Mouse (Mus musculus): ENCODE measurements around the gene Kif2a.
"Not testable (repeated sequence)": the region's sequence is repeated elsewhere in the genome, so short reads cannot be mapped to it uniquely, and the experiment has no call there.

Kif2a gene

GRCm38 (mm10) chr13:107019443-107019842, 2.5 kb downstream of the Kif2a start:
- no peak for DNase-seq

DNA sequence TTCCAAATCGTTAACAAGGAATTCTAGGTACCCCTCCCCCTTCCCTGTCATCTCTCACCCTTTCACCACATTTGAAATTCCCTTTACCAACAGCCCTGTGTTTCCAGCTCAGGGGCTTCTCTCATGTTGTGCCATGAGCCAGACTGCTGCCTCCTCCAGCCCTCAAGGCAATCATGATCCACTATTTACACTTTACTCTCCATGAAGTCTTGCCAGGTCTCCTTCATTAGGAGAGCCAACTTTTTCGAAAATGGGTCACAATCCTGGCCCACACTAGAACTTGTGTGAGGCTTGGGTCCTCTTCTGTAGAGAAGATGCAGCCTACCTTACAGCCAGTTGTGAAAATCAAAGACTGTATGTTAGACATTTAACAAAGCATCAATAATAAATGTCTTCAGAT, 8.0 kb downstream of the Kif2a start:
- DNase-seq: no peak

- no peak for DNase-seq
Observed at GRCm38 (mm10) chr13:107011618-107012017, 10.3 kb downstream of the Kif2a start.

GRCm38 (mm10) chr13:107008174-107008573, 13.8 kb downstream of the Kif2a start:
- no peak for DNase-seq

GRCm38 (mm10) chr13:107003211-107003610, 18.7 kb downstream of the Kif2a start:
- no peak for DNase-seq

- DNase-seq: no peak
Observed at GRCm38 (mm10) chr13:106998671-106999070, 23.3 kb downstream of the Kif2a start.

DNA sequence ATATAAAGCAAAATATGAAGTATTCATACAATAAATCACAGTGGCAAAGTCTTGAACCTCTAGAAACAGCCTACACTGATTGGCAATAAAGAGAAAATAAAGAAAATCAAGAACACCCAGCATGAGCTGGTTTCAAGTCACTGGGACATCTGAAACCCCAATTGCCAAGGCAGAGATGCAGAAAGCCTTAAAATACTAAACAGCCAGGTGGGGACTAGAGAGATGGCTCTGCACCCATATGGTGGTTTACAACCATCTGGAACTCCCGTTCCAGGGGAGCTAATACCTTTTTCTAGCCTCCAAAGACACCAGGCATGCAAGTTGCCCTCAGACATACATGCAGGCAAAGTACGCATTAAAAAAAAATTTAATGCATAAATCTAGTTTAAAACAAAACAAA, 23.9 kb downstream of the Kif2a start:
- DNase-seq: peak; percentile 25

- DNase-seq: not testable (repeated sequence)
Observed at GRCm38 (mm10) chr13:106997557-106997956, 24.4 kb downstream of the Kif2a start.

- no peak for DNase-seq
Observed at GRCm38 (mm10) chr13:106996891-106997290, 25.0 kb downstream of the Kif2a start.

DNA sequence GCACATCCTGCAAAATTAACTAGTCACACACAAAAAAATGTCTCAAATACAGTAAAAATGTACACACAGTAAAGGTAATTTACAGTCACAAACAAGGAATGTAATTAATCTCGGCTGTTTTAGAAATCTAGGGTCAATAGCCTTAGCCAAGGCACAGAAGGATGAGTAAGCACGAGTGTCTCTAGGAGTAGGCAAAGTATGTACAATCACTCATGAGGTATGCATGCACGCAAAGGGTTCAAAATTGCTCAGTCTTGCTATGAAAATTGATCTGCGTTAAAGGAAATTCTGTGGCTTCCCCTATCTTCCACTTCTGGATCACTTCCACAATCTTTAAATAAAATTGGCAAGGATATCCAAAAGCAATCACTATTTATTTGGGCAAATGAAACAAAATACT, 60.4 kb downstream of the Kif2a start:
- no peak for DNase-seq

DNA sequence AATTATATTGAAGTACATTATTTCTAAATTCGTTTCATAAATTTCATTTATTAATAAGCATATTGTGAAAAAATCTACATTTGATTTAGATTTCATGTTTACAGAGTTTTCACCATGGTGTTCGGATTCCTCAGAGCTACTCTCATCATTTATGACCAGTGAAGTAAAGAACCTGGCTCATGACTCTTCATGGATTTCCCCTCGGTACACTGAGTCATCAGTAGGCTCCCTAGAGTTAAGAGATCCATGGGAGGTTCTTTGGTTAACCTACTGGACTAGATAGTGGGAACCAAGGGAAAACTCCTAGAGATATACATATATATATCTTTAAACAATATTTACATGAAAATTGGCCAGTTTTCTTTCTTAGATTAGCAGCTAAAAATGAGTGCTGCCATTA, 61.4 kb downstream of the Kif2a start:
- DNase-seq: no peak

- no peak for DNase-seq
Observed at GRCm38 (mm10) chr13:106958286-106958685, 63.6 kb downstream of the Kif2a start.

GRCm38 (mm10) chr13:106957554-106957953, 64.4 kb downstream of the Kif2a start:
- DNase-seq: no peak

- no peak for DNase-seq
Observed at GRCm38 (mm10) chr13:106954880-106955279, 67.0 kb downstream of the Kif2a start.

GRCm38 (mm10) chr13:106947583-106947982, 74.3 kb downstream of the Kif2a start:
- no peak for DNase-seq

DNA sequence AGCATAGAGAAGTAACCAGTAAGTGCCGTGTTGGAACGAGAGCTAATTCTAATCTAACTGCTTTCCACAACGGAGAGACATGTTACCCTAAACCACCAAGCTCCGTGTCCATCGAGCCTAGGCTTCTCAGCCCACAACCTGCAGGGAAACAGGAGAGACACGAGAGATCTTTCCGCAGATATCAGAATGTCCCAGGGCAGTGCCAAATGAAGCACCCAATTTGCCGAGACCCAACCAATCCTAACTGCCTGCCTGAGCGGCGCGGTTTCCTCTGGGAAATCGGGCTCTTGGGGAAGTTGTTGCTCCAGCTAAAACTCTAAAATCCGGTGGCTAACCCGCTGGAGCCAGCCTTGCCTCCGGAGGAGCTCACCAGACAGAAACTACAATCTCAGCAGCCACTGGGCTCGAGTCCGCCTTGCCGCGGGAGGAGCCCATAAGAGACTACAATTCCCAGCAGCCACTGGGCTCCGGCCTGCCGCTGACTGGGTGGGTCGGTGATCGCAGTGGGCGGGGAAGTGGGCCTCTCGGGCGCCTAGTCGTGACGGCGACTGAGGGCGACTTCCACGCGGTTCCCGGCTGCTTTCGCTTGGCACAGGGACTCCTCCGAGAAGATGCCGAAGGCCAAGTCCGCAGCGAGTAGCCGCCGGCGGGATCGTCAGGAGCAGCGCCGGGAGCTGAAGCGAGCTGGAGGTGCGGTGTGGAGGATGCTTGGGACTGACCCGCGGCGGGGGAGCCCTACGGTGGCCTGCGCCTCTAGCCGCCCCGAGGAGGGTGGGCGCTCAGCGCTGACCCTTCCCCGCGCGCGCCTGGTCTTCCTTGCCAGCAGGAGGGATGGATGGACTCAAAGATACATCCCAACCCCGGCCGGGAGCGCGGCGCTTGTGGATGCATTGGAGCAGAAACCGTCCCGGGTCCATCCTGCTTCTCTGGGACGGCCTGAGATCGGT, 75.1 kb downstream of the Kif2a start, which contains the start of gene Dimt1:
Dimt1 (plus strand) TSS at position 534 of the 947 bp plus-strand sequence.
- DNase-seq: peak; percentile 91

DNA sequence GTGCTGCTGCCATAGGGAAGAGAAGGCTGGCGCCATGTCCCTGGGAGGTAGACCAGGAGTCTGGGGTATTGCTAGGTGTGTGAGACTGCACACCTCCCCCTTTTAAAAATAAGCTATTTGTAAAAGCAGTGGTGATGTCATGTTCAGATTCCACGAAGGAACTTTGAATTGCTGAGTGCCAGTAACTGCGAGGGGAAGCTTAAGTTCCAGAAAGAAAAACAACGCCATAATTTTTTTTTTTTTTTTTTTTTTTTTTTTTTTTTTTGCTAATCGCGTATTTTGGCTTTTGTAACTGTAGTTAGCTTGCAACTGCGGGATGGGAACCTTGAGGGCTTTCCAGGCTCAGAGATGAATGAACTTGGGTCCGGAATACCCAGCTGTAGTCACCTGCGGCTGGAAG, 76.4 kb downstream of the Kif2a start:
- DNase-seq: no peak

DNA sequence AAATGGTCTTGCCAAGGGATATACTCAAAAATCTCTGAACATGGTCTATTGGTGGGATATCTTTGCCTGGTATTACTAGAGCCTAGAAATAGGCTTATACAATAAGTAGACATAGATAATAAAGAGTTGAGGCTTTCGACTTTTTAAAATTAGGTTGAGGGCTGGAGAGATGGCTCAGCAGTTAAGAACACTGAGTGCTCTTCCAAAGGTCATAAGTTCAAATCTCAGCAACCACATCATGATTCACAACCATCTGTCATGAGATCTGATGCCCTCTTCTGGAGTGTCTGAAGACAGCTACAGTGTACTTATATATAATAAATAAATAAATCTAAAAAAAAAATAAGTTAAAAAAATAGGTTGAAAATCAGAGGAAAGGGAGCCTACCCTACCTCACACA, 79.2 kb downstream of the Kif2a start:
- no peak for DNase-seq

GRCm38 (mm10) chr13:106941211-106941976, 80.5 kb downstream of the Kif2a start:
- DNase-seq: no peak

GRCm38 (mm10) chr13:106937138-106937472, 84.8 kb downstream of the Kif2a start:
- no peak for DNase-seq

- DNase-seq: peak; percentile 80
Observed at GRCm38 (mm10) chr13:106936256-106937137, 85.4 kb downstream of the Kif2a start, which contains the start of gene Ipo11. TSS of gene Ipo11 (minus strand) at chr13:106936958.

- DNase-seq: no peak
Observed at GRCm38 (mm10) chr13:106935871-106936255, 86.1 kb downstream of the Kif2a start.

GRCm38 (mm10) chr13:106929201-106929600, 92.7 kb downstream of the Kif2a start:
- no peak for DNase-seq

All from cerebellum, adult 8-10 months (tissue).